16 mouse cellular contexts compared by ENCODE assay signal in genomic region chr17:56683546-56684140, GRCm38 (mm10). TPM values are rescaled to one million over a fixed set of nuclear protein-coding genes. Genes with fewer than 3 reads are reported as not detected.
DNase-seq lines count a peak whose midpoint lies in the region; ATAC-seq and TF ChIP-seq lines count a peak whose summit lies in the region.
"Had no signal": no experiment of that assay in that cellular context is flagged by ENCODE, and none has a peak within 500 bp of the region (broad histone marks: within the 10 kb centered on the region; RNA-seq: fewer than 3 reads in every experiment).

No protein-coding gene starts in this region.

- peaks cover 83% of the 10 kb centered on the region for H3K79me2 ChIP-seq in myocyte (ENCODE audit: control insufficient read depth, insufficient read depth)

- no peak overlapping the region for H3K4me3 ChIP-seq in kidney, adult 2 months (ENCODE audit: insufficient read depth, low read depth, low read length)
- H3K4me3 ChIP-seq in kidney, embryonic 15.5 days (replicated peaks), result no peak overlapping the region
- H3K4me3 ChIP-seq in myocyte, result no peak overlapping the region
- H3K4me3 ChIP-seq: embryonic facial prominence, embryonic 13.5 days; heart, adult 2 months; heart, embryonic 15.5 days had no signal

- H3K27ac ChIP-seq in kidney, adult 2 months (ENCODE audit: insufficient read depth, low read depth, low read length), result no peak overlapping the region
- no peak overlapping the region for H3K27ac ChIP-seq in kidney, embryonic 15.5 days
- H3K27ac ChIP-seq: embryonic facial prominence, embryonic 13.5 days; heart, adult 2 months; heart, embryonic 15.5 days had no signal

- WGBS in kidney, adult 2 months, result 63% methylated on average over 5 of the region's 5 CpGs
- 80% methylated on average over 5 of the region's 5 CpGs for WGBS in kidney, embryonic 15.5 days

- intact Hi-C loops in gastrocnemius, postnatal 36 days (cut with DNase I), result no loop called here

- H3K9ac ChIP-seq in kidney, embryonic 15.5 days, result no peak overlapping the region
- H3K9ac ChIP-seq: embryonic facial prominence, embryonic 13.5 days had no signal

- H3K36me3 ChIP-seq in kidney, adult 2 months (ENCODE audit: control insufficient read depth, insufficient read depth, low read length), result no peaks in the 10 kb centered on the region
- H3K36me3 ChIP-seq in kidney, embryonic 15.5 days, result peaks cover 87% of the 10 kb centered on the region
- H3K36me3 ChIP-seq in myocyte (ENCODE audit: control insufficient read depth, insufficient read depth), result peaks cover 10% of the 10 kb centered on the region

- H3K4me1 ChIP-seq in kidney, adult 2 months (ENCODE audit: control insufficient read depth, insufficient read depth, low read length), result peaks cover 3% of the 10 kb centered on the region; the same call in 1 of the 2 replicates
- H3K4me1 ChIP-seq in kidney, embryonic 15.5 days, result no peaks in the 10 kb centered on the region
- H3K4me1 ChIP-seq: embryonic facial prominence, embryonic 13.5 days had no signal

- no peaks in the 10 kb centered on the region for H3K9me3 ChIP-seq in kidney, embryonic 15.5 days (replicated peaks)
- H3K9me3 ChIP-seq: embryonic facial prominence, embryonic 13.5 days; G1E; heart, embryonic 15.5 days had no signal

- ATAC-seq in kidney, embryonic 15.5 days (replicated peaks; ENCODE audit: low FRiP score), result no peak

- H3K27me3 ChIP-seq in kidney, adult 2 months (replicated peaks; ENCODE audit: control insufficient read depth, insufficient read depth, low read length), result no peaks in the 10 kb centered on the region
- H3K27me3 ChIP-seq in kidney, embryonic 15.5 days, result no peaks in the 10 kb centered on the region
- H3K27me3 ChIP-seq in myocyte (ENCODE audit: control insufficient read depth, insufficient read depth, insufficient read length), result no peaks in the 10 kb centered on the region
- H3K27me3 ChIP-seq: embryonic facial prominence, embryonic 13.5 days; heart, embryonic 15.5 days had no signal

- TF ChIP-seq POLR2A in kidney, adult 2 months (IDR thresholded peaks at IDR 0.05; ENCODE audit: low read depth, low read length), result no peak
- no peak for TF ChIP-seq POLR2A in myocyte (IDR thresholded peaks at IDR 0.05; ENCODE audit: insufficient read length, low read depth)

- no peak for TF ChIP-seq CTCF in kidney, adult 2 months (conservative IDR thresholded peaks at IDR 0.05; ENCODE audit: insufficient read depth, insufficient read length, low read depth, low read length)

- peak; percentile 38 for DNase-seq in kidney, adult 2 months
- peak; percentile 18 to 25 for DNase-seq in spleen, postnatal 36 days (ENCODE audit: low spot score in 2 of 2)
- DNase-seq in spleen, adult 12 weeks (ENCODE audit: low spot score), result no peak
- no peak for DNase-seq in gastrocnemius, postnatal 36 days
- no peak for DNase-seq in natural killer cell, adult 2 months (ENCODE audit: low spot score in 2 of 2)
- DNase-seq: heart, adult 2 months; layer of hippocampus, adult 9-11 months; midbrain, embryonic 14.5 days; right cerebral cortex, adult 18-20 months had no signal

- H3ac ChIP-seq in myocyte (ENCODE audit: control insufficient read depth, insufficient read length), result no peak overlapping the region

- H3K4me2 ChIP-seq in kidney, embryonic 15.5 days, result no peak overlapping the region
- H3K4me2 ChIP-seq in myocyte (ENCODE audit: low read depth), result no peak overlapping the region
- H3K4me2 ChIP-seq: embryonic facial prominence, embryonic 13.5 days; heart, embryonic 15.5 days had no signal

TF ChIP-seq in myocyte, 11 proteins besides CTCF, POLR2A, EP300 and RAD21:
- no peak for TF ChIP-seq MYOG (IDR thresholded peaks at IDR 0.05; ENCODE audit: control insufficient read depth in 1 of 3, insufficient read depth in 1 of 3, insufficient read length in 2 of 3, low read depth in 2 of 3)
- TF ChIP-seq CEBPB (IDR thresholded peaks at IDR 0.05; ENCODE audit: insufficient read depth, poor library complexity, severe bottlenecking), result peak; percentile 53; the same call in 1 of the 2 replicates

RNA-seq across cellular contexts. Expression of gene Ranbp3, which starts 10.5 kb away (rescaled TPM):
- 48.7 and 58.8 TPM in 2 replicates for polyA plus RNA-seq in kidney, adult 2 months (2012; rRNA removed)
- polyA plus RNA-seq in kidney, embryonic 15.5 days (2015; fragmentation: Nextera tagmentation; extraction: Ambion mirVana), result 87.9 and 99.2 TPM in 2 replicates
- polyA plus RNA-seq in myocyte (2012; fragmentation: generic; extraction: Trizol), result 70.0 TPM
- total RNA-seq in gastrocnemius, postnatal 36 days (2021), result 10 to 100 TPM; 37.0 to 37.1 TPM

RNA-seq across cellular contexts. Expression of gene Ndufa11, which starts 33.9 kb away (rescaled TPM):
- polyA plus RNA-seq in kidney, adult 2 months (2012; rRNA removed), result 897 and 907 TPM in 2 replicates
- polyA plus RNA-seq in kidney, embryonic 15.5 days (2015; fragmentation: Nextera tagmentation; extraction: Ambion mirVana), result 470 and 471 TPM in 2 replicates
- 469 TPM for polyA plus RNA-seq in myocyte (2012; fragmentation: generic; extraction: Trizol)
- 100 to 1,000 TPM; 425 to 470 TPM for total RNA-seq in gastrocnemius, postnatal 36 days (2021)

RNA-seq across cellular contexts. Expression of gene Vmac, which starts 34.2 kb away (rescaled TPM):
- polyA plus RNA-seq in kidney, adult 2 months (2012; rRNA removed), result 32.8 and 33.0 TPM in 2 replicates
- 15.6 and 19.5 TPM in 2 replicates for polyA plus RNA-seq in kidney, embryonic 15.5 days (2015; fragmentation: Nextera tagmentation; extraction: Ambion mirVana)
- 6.5 TPM for polyA plus RNA-seq in myocyte (2012; fragmentation: generic; extraction: Trizol)
- total RNA-seq in gastrocnemius, postnatal 36 days (2021), result 1 to 10 TPM; 3.3 to 3.4 TPM

RNA-seq across cellular contexts. Expression of gene Catsperd, which starts 55.7 kb away (rescaled TPM):
- polyA plus RNA-seq in kidney, adult 2 months (2012; rRNA removed), result 0.97 and 1.5 TPM in 2 replicates
- 0.59 and 0.93 TPM in 2 replicates for polyA plus RNA-seq in kidney, embryonic 15.5 days (2015; fragmentation: Nextera tagmentation; extraction: Ambion mirVana)
- polyA plus RNA-seq in myocyte (2012; fragmentation: generic; extraction: Trizol), result 0.16 TPM
- under 1 TPM in 1 of 2 experiments, not detected in 1; 0.15 TPM for total RNA-seq in gastrocnemius, postnatal 36 days (2021)
- total RNA-seq: G1E; gastrocnemius, adult 8-10 months; heart, adult 2 months; hematopoietic stem cell, adult 5-6 weeks had no signal
- polyA plus RNA-seq: G1E had no signal

RNA-seq across cellular contexts. Expression of gene Lonp1, which starts 57.0 kb away (rescaled TPM):
- polyA plus RNA-seq in kidney, adult 2 months (2012; rRNA removed), result 123 and 128 TPM in 2 replicates
- polyA plus RNA-seq in kidney, embryonic 15.5 days (2015; fragmentation: Nextera tagmentation; extraction: Ambion mirVana), result 59.7 and 63.8 TPM in 2 replicates
- polyA plus RNA-seq in myocyte (2012; fragmentation: generic; extraction: Trizol), result 278 TPM
- total RNA-seq in gastrocnemius, postnatal 36 days (2021), result 10 to 100 TPM; 60.6 to 62.6 TPM

Comparison
In these comparisons a context has a peak if more than half of its experiments do, and no peak if none do; other contexts are left out.
1. DNase-seq: peak in kidney, adult 2 months (single experiment) and spleen, postnatal 36 days (2 of 2); none in spleen, adult 12 weeks (single experiment), gastrocnemius, postnatal 36 days (0 of 2) and natural killer cell, adult 2 months (0 of 2).